Mouse (Mus musculus) splenic B cell, adult 2 months (primary cell): ENCODE data around the gene Nid2.

Experiments
- DNase-seq: peaks from one replicate; pipeline ENCODE4 v3.0.0-alpha.2; 2011; ENCODE audit warnings: low read depth, low spot score
- H3K27me3 ChIP-seq: 2 replicates; pipeline ENCODE4 v1.6.1; 2012; ENCODE audit warnings: mild to moderate bottlenecking, low read length, moderate library complexity, mixed read lengths; ENCODE audit not compliant: control insufficient read depth, poor library complexity, insufficient read depth, severe bottlenecking
- H3K36me3 ChIP-seq: 2 replicates; pipeline ENCODE4 v1.6.1; 2012; ENCODE audit warnings: mild to moderate bottlenecking, low read length, moderate library complexity, mixed read lengths; ENCODE audit not compliant: control insufficient read depth, poor library complexity, insufficient read depth, severe bottlenecking

The Nid2 gene

DNA sequence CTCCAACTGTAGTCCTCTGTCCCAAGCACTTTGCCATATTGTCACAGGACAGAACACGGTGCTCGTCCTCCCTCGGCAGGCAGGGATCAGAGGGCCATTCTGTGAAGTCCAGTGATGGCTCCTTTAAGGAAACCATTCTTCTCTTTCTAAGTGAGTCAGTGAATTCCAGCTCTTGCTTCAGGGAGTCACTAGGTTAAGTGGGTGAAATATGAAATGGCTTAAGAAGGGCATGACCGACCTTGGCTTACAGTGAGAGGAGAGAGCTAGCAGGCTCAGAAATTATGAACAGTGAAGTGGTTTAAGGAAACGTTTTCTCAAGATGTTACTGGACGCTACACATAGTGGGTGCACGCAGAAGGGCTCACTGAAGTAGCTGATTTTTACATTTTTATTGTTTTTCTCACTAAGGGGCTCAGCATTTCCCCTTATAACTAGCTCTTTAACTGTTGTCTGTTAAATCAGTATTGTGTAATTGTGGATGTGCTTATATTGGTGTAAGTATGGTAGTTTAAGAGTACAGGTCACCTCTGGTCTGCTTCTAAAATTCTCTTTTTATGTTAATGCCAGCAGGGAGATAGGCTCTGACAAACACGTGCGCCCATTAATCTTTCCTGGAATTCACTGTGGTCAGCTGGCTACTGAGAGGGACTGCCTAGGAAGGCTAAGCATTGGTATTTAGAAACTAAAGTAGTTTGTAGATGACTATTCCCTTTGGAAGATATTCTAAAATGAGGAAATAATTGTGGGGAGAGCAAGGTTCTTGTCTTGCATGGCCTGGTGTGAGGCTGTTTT lies 34.9 kb downstream of the Nid2 start:
- H3K36me3 ChIP-seq = no peaks in the 10 kb centered on the region
- no peak for DNase-seq
- H3K27me3 ChIP-seq = no peaks in the 10 kb centered on the region

DNA sequence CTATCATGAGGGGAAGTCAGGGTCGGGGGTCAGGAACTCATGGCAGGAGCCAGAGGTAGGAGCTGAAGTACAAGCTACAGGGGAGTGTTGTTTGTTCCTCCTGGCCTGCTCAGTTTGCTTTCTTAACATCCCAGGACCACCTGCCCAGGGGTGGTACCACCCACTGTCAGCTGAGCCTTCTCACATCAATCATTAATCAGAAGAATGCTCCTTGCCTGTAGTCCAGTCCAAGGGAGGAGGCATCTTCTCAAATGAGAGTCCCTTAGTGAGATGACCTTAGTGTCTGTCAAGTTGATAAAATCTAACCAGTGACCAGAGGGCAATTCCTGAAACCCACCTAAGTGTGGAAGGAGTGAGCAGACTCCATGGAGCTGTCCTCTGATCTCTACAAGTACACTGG lies 37.4 kb downstream of the Nid2 start:
- Histone ChIP-seq H3K36me3 (no peaks in the 10 kb centered on the region), H3K27me3 (no peaks in the 10 kb centered on the region)
- no peak for DNase-seq

DNA sequence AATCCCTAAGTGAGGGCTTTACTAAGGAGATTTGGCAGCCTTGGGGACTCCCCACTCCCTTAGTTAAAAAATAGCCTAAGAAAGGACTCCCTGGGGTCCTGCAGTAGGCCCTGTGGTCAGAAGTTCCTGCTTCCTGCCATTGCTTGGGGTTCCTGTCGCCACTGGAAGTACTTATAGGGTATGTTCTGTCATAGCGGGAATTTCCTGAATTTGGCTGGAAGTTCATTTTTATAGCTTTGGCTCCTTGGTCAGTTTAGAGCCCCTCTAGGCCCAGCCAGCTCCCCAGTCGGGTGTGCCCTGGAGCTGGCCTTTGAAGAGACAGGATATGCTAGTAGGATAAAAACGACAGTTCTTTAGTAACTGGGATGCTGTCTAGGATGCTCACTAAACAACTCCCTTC lies 43.8 kb downstream of the Nid2 start:
- no peak for DNase-seq
- no peaks in the 10 kb centered on the region for H3K36me3 ChIP-seq
- H3K27me3 ChIP-seq = no peaks in the 10 kb centered on the region

DNA sequence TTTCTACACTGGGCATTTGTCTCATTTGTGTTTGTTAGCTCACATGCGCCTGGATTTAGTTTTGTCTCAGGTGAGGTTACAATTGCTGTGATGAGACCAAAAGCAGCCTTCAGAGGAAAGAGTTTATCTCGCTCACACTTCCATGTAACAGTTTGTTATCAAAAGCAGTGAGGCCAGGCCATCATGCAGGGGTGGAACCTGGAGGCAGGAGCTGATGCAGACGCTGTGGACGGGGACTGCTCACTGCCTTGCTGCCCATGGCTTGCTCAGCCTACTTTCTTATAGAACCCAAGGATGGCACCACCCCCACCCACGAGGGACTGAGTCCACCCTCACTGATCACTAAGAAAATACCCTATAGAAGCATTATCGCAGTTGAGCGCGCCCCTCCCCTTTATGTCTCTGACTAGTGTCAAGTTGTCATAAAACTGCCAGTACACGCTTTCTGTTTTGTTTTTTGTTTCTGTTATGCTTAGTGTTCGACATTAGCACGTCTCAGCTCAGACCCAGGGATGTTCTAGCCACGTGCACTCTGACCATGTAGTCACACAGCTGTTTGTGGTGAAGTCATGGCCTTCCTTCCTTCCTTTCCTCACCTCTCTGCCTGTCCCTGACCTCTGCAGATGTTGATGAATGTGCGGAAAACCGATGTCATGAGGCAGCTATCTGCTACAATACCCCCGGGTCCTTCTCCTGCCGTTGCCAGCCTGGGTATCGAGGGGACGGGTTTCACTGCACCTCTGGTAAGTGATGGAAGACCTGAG lies 45.7 kb downstream of the Nid2 start:
- Histone ChIP-seq H3K27me3 (no peaks in the 10 kb centered on the region), H3K36me3 (no peaks in the 10 kb centered on the region)
- DNase-seq = peak; percentile 15

DNA sequence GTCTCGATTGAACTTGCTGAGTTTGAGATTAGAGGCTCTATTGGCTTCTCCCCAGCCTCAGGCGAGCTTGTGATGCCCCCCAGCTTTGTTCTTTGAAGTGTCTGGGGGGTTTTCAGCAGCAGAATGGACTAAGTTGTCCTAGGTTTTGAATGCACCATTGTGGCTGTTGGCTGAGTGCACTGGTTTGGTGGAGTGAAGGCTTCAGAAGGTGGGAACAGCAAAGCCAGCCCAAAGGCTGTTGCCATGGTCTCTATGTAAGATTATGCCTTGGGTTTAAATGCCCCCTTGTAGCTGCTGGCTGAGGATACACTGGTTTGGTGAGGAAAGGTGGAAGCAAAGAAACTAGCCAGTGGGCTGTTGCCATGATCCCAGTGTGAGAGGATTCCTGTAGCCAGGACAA lies 49.4 kb downstream of the Nid2 start:
- no peaks in the 10 kb centered on the region for H3K27me3 ChIP-seq
- no peak for DNase-seq
- H3K36me3 ChIP-seq = no peaks in the 10 kb centered on the region

DNA sequence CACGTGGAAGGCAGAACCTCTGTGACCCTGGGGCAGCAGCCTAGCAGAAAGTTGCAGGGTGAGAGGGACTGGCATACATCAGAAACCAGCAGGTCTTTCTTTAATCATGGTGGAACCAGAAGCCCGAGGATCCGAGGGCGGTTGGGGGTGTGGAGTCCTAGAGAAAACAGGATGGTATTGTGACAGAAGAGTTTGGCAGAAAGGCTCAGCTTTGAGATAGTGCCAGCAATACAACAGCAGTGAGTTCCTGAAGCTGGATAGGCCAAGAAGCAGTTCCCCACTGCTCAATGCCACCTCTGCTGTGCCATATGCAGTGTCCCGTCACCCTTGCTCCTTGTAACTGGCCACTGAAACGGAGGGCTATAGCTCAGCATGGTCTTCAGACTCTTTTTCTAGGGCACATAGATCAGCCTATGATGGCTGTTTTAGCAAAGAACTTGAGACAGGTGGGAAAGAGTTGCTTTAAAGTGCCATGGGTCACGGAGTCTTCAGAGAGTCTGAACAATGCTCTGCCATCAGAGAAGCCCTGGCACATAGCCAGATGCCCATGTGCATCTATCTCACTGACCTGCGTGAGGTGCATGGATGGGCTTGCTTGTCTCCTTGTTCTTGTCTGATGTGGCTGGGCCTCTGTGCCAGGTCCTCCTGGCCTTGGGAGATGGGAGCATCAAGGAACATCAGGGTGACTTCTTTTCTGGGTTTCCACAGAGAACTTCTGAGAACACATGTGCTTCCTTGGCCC lies 50.6 kb downstream of the Nid2 start:
- H3K27me3 ChIP-seq = no peaks in the 10 kb centered on the region
- DNase-seq = no peak
- H3K36me3 ChIP-seq = no peaks in the 10 kb centered on the region

DNA sequence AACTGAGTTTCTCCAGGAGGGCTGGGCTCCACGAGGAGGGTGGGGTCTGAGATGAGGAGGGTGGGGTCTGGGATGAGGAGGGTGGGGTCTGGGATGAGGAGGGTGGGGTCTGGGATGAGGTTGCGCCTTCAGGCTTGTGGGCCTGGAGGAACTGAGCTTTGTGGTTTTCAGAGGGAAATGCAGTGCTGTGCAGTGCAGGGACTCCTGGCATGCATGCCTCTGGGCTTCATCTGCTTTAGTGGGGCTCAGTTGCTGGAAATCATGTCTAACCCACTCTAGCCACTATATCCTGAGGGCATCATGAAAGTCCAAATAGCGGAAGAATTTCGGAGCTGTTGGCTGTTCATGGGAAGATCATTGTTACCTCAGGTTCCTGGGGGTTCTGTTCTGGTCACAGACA lies 52.2 kb downstream of the Nid2 start:
- no peaks in the 10 kb centered on the region for H3K27me3 ChIP-seq
- no peaks in the 10 kb centered on the region for H3K36me3 ChIP-seq
- no peak for DNase-seq

DNA sequence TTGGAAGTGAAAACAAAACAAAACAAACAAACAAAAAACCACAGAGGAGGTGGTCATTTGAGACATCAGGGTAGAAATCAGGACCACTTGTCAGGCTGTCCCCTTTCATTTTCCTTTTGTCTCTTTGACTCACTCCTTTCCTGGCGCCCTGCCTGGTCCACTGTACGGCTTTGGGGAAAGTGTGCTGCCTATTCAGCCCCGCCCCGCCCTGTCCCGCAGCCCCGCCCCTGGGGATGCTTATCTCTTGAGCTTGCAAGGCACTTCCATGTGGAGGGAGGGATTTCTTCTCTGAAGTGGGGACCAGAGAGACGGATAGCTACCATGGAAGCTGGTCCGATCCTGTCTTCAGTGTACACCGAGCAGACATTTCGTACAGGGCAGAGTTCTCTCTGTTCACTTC lies 52.6 kb downstream of the Nid2 start:
- DNase-seq = no peak
- Histone ChIP-seq H3K27me3 (no peaks in the 10 kb centered on the region), H3K36me3 (no peaks in the 10 kb centered on the region)

DNA sequence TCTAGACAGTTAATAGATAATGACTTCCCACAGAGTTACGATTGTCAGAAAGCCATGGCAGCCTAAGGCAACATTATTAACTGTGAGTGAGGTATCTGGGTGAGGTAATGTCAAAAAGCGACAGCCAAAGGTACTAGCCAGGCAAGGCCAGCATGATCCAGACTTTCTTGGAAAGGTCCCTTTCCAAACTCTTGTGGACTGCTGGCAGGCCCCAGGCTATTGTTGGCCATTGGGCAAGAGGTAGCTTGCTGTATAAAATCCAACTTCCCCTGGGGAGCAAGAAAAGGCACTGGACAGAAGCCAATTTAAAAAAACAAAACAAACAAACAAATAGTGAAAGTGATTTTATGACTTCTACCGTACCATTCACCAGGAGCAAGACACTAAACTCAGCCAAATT lies 56.3 kb downstream of the Nid2 start:
- H3K36me3 ChIP-seq = 0 out of 2 replicates have a peak, but pooled peaks cover 4% of the 10 kb centered on the region
- DNase-seq = no peak
- no peaks in the 10 kb centered on the region for H3K27me3 ChIP-seq

DNA sequence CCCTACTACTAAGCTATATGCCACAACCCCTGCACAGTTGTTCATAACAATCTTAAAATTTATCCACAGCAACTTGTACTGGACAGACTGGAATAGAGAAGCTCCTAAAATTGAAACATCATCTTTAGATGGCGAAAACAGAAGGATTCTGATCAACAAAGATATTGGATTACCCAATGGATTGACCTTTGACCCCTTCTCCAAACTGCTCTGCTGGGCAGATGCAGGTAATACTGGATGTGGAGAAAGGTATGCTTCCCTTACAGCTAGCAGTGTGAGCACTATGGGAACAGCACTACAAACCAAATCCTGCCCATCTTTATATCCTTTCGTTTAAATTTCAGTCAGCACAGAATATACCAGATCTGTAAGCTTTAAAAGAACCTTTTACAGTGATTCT lies 56.8 kb downstream of the Nid2 start:
- Histone ChIP-seq H3K27me3 (no peaks in the 10 kb centered on the region), H3K36me3 (peaks cover 4% of the 10 kb centered on the region; the same call in 1 of the 2 replicates)
- DNase-seq = no peak

DNA sequence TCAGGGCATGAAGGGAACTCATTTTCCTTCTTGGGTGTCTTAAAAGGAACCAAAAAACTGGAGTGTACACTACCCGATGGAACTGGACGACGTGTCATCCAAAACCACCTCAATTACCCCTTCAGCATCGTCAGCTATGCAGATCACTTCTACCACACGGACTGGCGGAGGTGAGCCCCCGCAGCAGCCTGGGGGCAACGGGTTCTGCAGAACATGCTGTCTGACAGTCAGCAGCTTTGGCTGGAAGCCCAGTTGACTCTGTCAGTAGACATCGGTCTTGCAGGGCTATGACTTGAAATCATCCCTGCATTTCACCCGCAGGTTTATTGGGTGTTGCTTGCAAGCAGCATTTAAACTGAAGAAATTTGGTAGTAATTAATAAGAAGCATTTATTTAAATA lies 58.9 kb downstream of the Nid2 start:
- Histone ChIP-seq H3K36me3 (peaks cover 13% of the 10 kb centered on the region), H3K27me3 (no peaks in the 10 kb centered on the region)
- no peak for DNase-seq

DNA sequence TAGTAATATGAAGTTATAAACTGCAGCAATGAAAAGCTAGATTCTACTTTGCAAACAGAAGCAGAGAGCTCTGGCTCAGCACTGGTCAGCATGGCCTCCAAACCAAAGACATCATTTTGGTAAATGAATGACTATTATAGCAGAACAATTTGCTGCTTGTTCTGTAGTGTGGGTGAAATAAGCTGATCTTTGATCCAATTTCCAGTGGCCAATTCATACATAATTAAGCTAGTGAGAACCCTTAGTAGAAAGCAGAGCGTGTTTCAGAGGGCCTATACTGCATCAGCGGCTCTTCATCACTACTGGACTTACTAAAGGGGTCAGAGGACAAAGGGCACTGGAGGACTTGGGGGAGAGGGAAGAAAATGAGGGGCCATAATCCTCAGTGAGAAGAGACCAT lies 62.0 kb downstream of the Nid2 start:
- Histone ChIP-seq H3K36me3 (peaks cover 22% of the 10 kb centered on the region), H3K27me3 (no peaks in the 10 kb centered on the region)
- DNase-seq = no peak

DNA sequence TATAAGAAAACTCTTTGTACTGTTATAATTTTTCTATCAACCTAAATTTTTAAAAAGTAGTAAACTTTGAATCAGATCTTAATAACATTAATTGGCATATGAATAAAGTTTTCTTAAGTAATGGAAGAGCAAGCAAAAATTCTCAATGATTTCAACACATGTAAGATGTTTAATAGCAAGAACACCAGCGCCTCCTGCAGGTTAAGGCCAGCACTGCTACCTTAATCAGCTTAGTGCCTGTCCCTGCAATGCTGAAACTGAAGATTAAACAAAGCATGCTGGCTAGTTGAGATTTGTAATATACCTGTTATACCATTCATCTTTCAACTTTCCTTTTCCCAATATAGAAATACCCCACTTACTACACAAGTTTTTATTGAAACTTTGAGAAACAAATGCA lies 66.9 kb downstream of the Nid2 start:
- peak; percentile 87 for DNase-seq
- H3K36me3 ChIP-seq = peaks cover 28% of the 10 kb centered on the region
- H3K27me3 ChIP-seq = no peaks in the 10 kb centered on the region

DNA sequence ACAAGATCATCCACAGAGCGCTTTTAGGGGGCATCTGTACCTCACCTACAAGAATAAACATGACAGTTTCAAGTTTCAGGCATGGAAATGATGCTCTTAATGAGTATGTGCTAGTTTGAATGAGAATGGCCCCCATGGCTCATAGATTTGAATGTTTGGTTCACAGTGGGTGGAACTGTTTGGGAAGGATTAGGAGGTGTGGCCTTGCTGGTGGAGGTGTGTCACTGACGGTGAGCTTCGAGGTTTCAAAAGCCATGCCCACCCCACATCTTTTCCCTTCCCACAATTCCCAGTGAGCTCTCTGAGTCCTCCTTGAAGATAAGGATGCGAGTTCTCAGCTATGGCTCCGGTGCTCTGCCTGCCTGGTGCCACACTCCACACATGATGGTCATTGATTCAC lies 70.6 kb downstream of the Nid2 start:
- no peaks in the 10 kb centered on the region; the same call in 1 of the 2 replicates for H3K27me3 ChIP-seq
- no peak for DNase-seq
- H3K36me3 ChIP-seq = peaks cover 14% of the 10 kb centered on the region
